Mouse (Mus musculus) B cell, adult 2 months (primary cell): Measurements from ENCODE around the gene Rrp8.
"Not testable (repeated sequence)": the region's sequence is repeated elsewhere in the genome, so short reads cannot be mapped to it uniquely, and the experiment has no call there.

Source experiments
- DNase-seq, 2 experiments: peaks; one replicate each; pipeline ENCODE4 v3.0.0; 2022

Rrp8 gene

GRCm38 (mm10) chr7:105743926-105744590, 6.9 kb upstream of the Rrp8 start, which contains the start of gene Taf10:
Gene Taf10 (minus strand): TSS chr7:105744361.
- DNase-seq = peak; percentile 90 to 91

- DNase-seq = not testable (repeated sequence)
Observed at GRCm38 (mm10) chr7:105743246-105743925, 6.2 kb upstream of the Rrp8 start.

- not testable (repeated sequence) for DNase-seq
Observed at GRCm38 (mm10) chr7:105742539-105743215, 5.5 kb upstream of the Rrp8 start.

- no peak for DNase-seq
Observed at GRCm38 (mm10) chr7:105741978-105742377, 4.8 kb upstream of the Rrp8 start.

GRCm38 (mm10) chr7:105740851-105741250, 3.7 kb upstream of the Rrp8 start:
- no peak for DNase-seq

GRCm38 (mm10) chr7:105740089-105740795, 3.1 kb upstream of the Rrp8 start:
- no peak for DNase-seq

GRCm38 (mm10) chr7:105738948-105739347, 1.8 kb upstream of the Rrp8 start:
- DNase-seq = no peak

- no peak for DNase-seq
Observed at GRCm38 (mm10) chr7:105738286-105738685, 1.1 kb upstream of the Rrp8 start.

GRCm38 (mm10) chr7:105737648-105738047, 463 bp upstream of the Rrp8 start:
- no peak for DNase-seq

- peak; percentile 86 for DNase-seq
Observed at GRCm38 (mm10) chr7:105736264-105736901, 802 bp downstream of the Rrp8 start, which contains the start of gene Ilk. Gene Ilk (plus strand): TSS chr7:105736592.

GRCm38 (mm10) chr7:105735464-105735863, 1.7 kb downstream of the Rrp8 start:
- DNase-seq = not testable (repeated sequence)

GRCm38 (mm10) chr7:105734826-105735225, 2.4 kb downstream of the Rrp8 start:
- no peak for DNase-seq

- DNase-seq = no peak
Observed at GRCm38 (mm10) chr7:105733836-105734235, 3.3 kb downstream of the Rrp8 start.

- no peak for DNase-seq
Observed at GRCm38 (mm10) chr7:105728701-105729428, 8.3 kb downstream of the Rrp8 start.

- no peak for DNase-seq
Observed at GRCm38 (mm10) chr7:105726980-105727325, 10.2 kb downstream of the Rrp8 start.

GRCm38 (mm10) chr7:105726144-105726979, 10.8 kb downstream of the Rrp8 start:
- DNase-seq = peak; percentile 54 to 57

GRCm38 (mm10) chr7:105721916-105722315, 15.3 kb downstream of the Rrp8 start:
- DNase-seq = no peak

GRCm38 (mm10) chr7:105715366-105715765, 21.8 kb downstream of the Rrp8 start:
- DNase-seq = peak in 1 of 2 experiments; percentile 14

GRCm38 (mm10) chr7:105708733-105709132, 28.5 kb downstream of the Rrp8 start:
- DNase-seq = no peak

- no peak for DNase-seq
Observed at GRCm38 (mm10) chr7:105703816-105704215, 33.4 kb downstream of the Rrp8 start.

- no peak for DNase-seq
Observed at GRCm38 (mm10) chr7:105703184-105703583, 34.0 kb downstream of the Rrp8 start.
